Mouse (Mus musculus) stomach, postnatal 0 days (tissue): ENCODE results near the gene Cpsf3. TPM values are rescaled to one million over a fixed set of nuclear protein-coding genes. Genes with fewer than 3 reads are reported as not detected.

Experiments
- ATAC-seq: fragments of 200-750 bp; cut with Nextera tagmentation; 2 replicates; pipeline ENCODE4 v1.8.0; 2017; ENCODE audit not compliant: low FRiP score, low TSS enrichment
- DNase-seq: peaks from one replicate; pipeline ENCODE4 v3.0.0-alpha.2; 2016; ENCODE audit warnings: low spot score
- H3K27ac ChIP-seq: fragments of 300-500 bp; sonication (generic); replicated peaks from 2 replicates; pipeline ENCODE4 v1.5.1; 2014; ENCODE audit warnings: mild to moderate bottlenecking, control low read depth
- H3K27me3 ChIP-seq: fragments of 300-500 bp; sonication (generic); 2 replicates; pipeline ENCODE4 v1.6.1; 2014; ENCODE audit warnings: low read length; ENCODE audit not compliant: control insufficient read depth, insufficient read depth
- H3K36me3 ChIP-seq: fragments of 300-500 bp; sonication (generic); 2 replicates; pipeline ENCODE4 v1.6.1; 2014; ENCODE audit warnings: low read length, mixed read lengths; ENCODE audit not compliant: control insufficient read depth, insufficient read depth
- H3K4me1 ChIP-seq: fragments of 300-500 bp; sonication (generic); replicated peaks from 2 replicates; pipeline ENCODE4 v1.6.1; 2014; ENCODE audit warnings: antibody characterized with exemption; ENCODE audit not compliant: control insufficient read depth, insufficient read depth
- H3K4me2 ChIP-seq: fragments of 300-500 bp; sonication (generic); replicated peaks from 2 replicates; pipeline ENCODE4 v1.6.1; 2014; ENCODE audit warnings: low read depth, mild to moderate bottlenecking, control low read depth, moderate library complexity
- H3K4me3 ChIP-seq: fragments of 300-500 bp; sonication (generic); 2 replicates; pipeline ENCODE4 v1.5.1; 2014; ENCODE audit warnings: low read depth, low read length, control low read depth
- H3K9ac ChIP-seq: fragments of 300-500 bp; sonication (generic); 2 replicates; pipeline ENCODE4 v1.6.1; 2014; ENCODE audit warnings: mild to moderate bottlenecking, low read length, control low read depth, mixed read lengths
- H3K9me3 ChIP-seq: fragments of 300-500 bp; sonication (generic); 2 replicates; pipeline ENCODE4 v1.6.1; 2016; ENCODE audit warnings: low read length; ENCODE audit not compliant: control insufficient read depth
- CTCF ChIP-seq: IDR thresholded peaks from 2 replicates; pipeline ENCODE4 v1.5.1; 2016; ENCODE audit warnings: antibody characterized with exemption, low read depth, mild to moderate bottlenecking, moderate library complexity
- EP300 ChIP-seq: optimal IDR thresholded peaks from 2 replicates; pipeline ENCODE3; 2016; ENCODE audit warnings: antibody characterized with exemption
- WGBS: fragments of 180-500 bp; shearing (Covaris S2); extraction: QIAGEN DNeasy Blood & Tissue Kit; methylation state at CpG from one replicate; pipeline ENCODE4 v1.1.7; 2014; 5-methylcytosine and 5-hydroxymethylcytosine counted together
- polyA plus RNA-seq: library from polyadenylated mRNA; unstranded; fragments of >200 nt; fragmentation: Nextera tagmentation; extraction: Ambion mirVana; gene quantifications from 2 replicates; pipeline ENCODE4 v1.2.1, GENCODE M21; 2015

Cpsf3 gene
- polyA plus RNA-seq, 1 experiment from 2014 or later: 45.2 TPM

- ATAC-seq (no peak), DNase-seq (no peak)
- 90% methylated on average over 8 of the region's 8 CpGs for WGBS
Observed at GRCm38 (mm10) chr12:21353681-21354080, 68.5 kb downstream of the Cpsf3 start.

GRCm38 (mm10) chr12:21362686-21363085 lies 77.5 kb downstream of the Cpsf3 start:
- Histone ChIP-seq H3K9ac (no peak overlapping the region), H3K4me2 (no peak overlapping the region; the same call in 1 of the 2 replicates), H3K9me3 (no peaks in the 10 kb centered on the region), H3K36me3 (no peaks in the 10 kb centered on the region), H3K4me3 (no peak overlapping the region), H3K27ac (peak overlapping the region; percentile 73), H3K4me1 (no peaks in the 10 kb centered on the region), H3K27me3 (no peaks in the 10 kb centered on the region)
- peak; percentile 85 for ATAC-seq
- TF ChIP-seq EP300 (no peak), CTCF (no peak)
- DNase-seq: no peak
- WGBS: 38% methylated on average over 2 of the region's 2 CpGs

More at GRCm38 (mm10) chr12:21353681-21354080, 68.5 kb downstream of the Cpsf3 start:
- no peak overlapping the region for H3K27ac ChIP-seq
- no peaks in the 10 kb centered on the region for H3K4me1 ChIP-seq
- H3K9me3 ChIP-seq: no peaks in the 10 kb centered on the region
- H3K4me2 ChIP-seq: no peak overlapping the region
- H3K9ac ChIP-seq: no peak overlapping the region
- H3K4me3 ChIP-seq: no peak overlapping the region
- 0 out of 2 replicates have a peak, but pooled peaks cover 9% of the 10 kb centered on the region for H3K36me3 ChIP-seq
- no peaks in the 10 kb centered on the region for H3K27me3 ChIP-seq
- no peak for TF ChIP-seq EP300
- TF ChIP-seq CTCF: no peak

GRCm38 (mm10) chr12:21363195-21363594 lies 78.0 kb downstream of the Cpsf3 start:
- H3K9ac ChIP-seq: no peak overlapping the region
- no peaks in the 10 kb centered on the region for H3K4me1 ChIP-seq
- ATAC-seq: no peak
- H3K36me3 ChIP-seq: no peaks in the 10 kb centered on the region
- H3K4me2 ChIP-seq: no peak overlapping the region; the same call in 1 of the 2 replicates
- peak overlapping the region; percentile 73 for H3K27ac ChIP-seq
- H3K4me3 ChIP-seq: no peak overlapping the region
- DNase-seq: no peak
- TF ChIP-seq CTCF: 0 out of 2 replicates have a peak, but pooled peaks have one; percentile 2
- TF ChIP-seq EP300: no peak
- no peaks in the 10 kb centered on the region for H3K9me3 ChIP-seq
- no peaks in the 10 kb centered on the region for H3K27me3 ChIP-seq
- 73% methylated on average over 3 of the region's 3 CpGs for WGBS

Other genes with a start within 250 kb of the Cpsf3 start
- 31.6 and 32.6 TPM in 2 replicates for gene Itgb1bp1, start 893 bp downstream of the Cpsf3 start, polyA plus RNA-seq
- gene Iah1, start 31.0 kb downstream of the Cpsf3 start, polyA plus RNA-seq: 43.1 and 45.1 TPM in 2 replicates
- gene Adam17, start 88.2 kb downstream of the Cpsf3 start, polyA plus RNA-seq: 16.2 and 16.9 TPM in 2 replicates
- gene Ywhaq, start 132.2 kb downstream of the Cpsf3 start, polyA plus RNA-seq: 371 and 384 TPM in 2 replicates